Mouse (Mus musculus) midbrain, embryonic 14.5 days (tissue): Measurements from ENCODE around the gene Fam114a1. TPM values are rescaled to one million over a fixed set of nuclear protein-coding genes. Genes with fewer than 3 reads are reported as not detected.

Source experiments
- ATAC-seq: fragments of 200-750 bp; cut with Nextera tagmentation; 2 replicates; pipeline ENCODE4 v1.8.0; 2017; ENCODE audit warnings: moderate number of reproducible peaks, moderate library complexity; ENCODE audit not compliant: low FRiP score, low TSS enrichment
- DNase-seq: peaks from one replicate; pipeline ENCODE4 v3.0.0-alpha.2; 2015
- H3K27ac ChIP-seq: fragments of 300-500 bp; sonication (generic); replicated peaks from 2 replicates; pipeline ENCODE4 v1.5.1; 2014; ENCODE audit warnings: mild to moderate bottlenecking, low read depth, low read length, moderate library complexity
- H3K27me3 ChIP-seq: fragments of 300-500 bp; sonication (generic); 2 replicates; pipeline ENCODE4 v1.6.1; 2014; ENCODE audit warnings: low read length, control low read depth, mixed read lengths; ENCODE audit not compliant: control insufficient read depth, insufficient read depth
- H3K36me3 ChIP-seq: fragments of 300-500 bp; sonication (generic); 2 replicates; pipeline ENCODE4 v1.6.1; 2014; ENCODE audit warnings: low read length, control low read depth; ENCODE audit not compliant: control insufficient read depth, insufficient read depth
- H3K4me1 ChIP-seq: fragments of 300-500 bp; sonication (generic); 2 replicates; pipeline ENCODE4 v1.6.1; 2014; ENCODE audit warnings: mild to moderate bottlenecking, antibody characterized with exemption, low read length, control low read depth; ENCODE audit not compliant: control insufficient read depth, insufficient read depth
- H3K4me2 ChIP-seq: fragments of 300-500 bp; sonication (generic); 2 replicates; pipeline ENCODE4 v1.6.1; 2014; ENCODE audit warnings: mild to moderate bottlenecking, low read length, moderate library complexity
- H3K4me3 ChIP-seq: fragments of 300-500 bp; sonication (generic); replicated peaks from 2 replicates; pipeline ENCODE4 v1.5.1; 2014; ENCODE audit warnings: low read depth, low read length
- H3K9ac ChIP-seq: fragments of 300-500 bp; sonication (generic); replicated peaks from 2 replicates; pipeline ENCODE4 v1.6.1; 2014; ENCODE audit warnings: mild to moderate bottlenecking, low read length, moderate library complexity
- H3K9me3 ChIP-seq: fragments of 300-500 bp; sonication (generic); 2 replicates; pipeline ENCODE4 v1.6.1; 2016; ENCODE audit warnings: low read length, control low read depth, mixed read lengths; ENCODE audit not compliant: control insufficient read depth
- WGBS: fragments of 180-500 bp; shearing (Covaris S2); extraction: QIAGEN DNeasy Blood & Tissue Kit; methylation state at CpG from one replicate; pipeline ENCODE4 v1.1.7; 2014; 5-methylcytosine and 5-hydroxymethylcytosine counted together
- polyA plus RNA-seq: library from polyadenylated mRNA; unstranded; fragments of >200 nt; fragmentation: Nextera tagmentation; extraction: Ambion mirVana; gene quantifications from 2 replicates; pipeline ENCODE4 v1.2.1, GENCODE M21; 2014

Fam114a1 gene
- polyA plus RNA-seq, 1 experiment from 2014 or later = 6.2 TPM

- 39% methylated on average over 8 of the region's 8 CpGs for WGBS
- Histone ChIP-seq H3K4me1 (no peaks in the 10 kb centered on the region), H3K27me3 (no peaks in the 10 kb centered on the region), H3K9me3 (no peaks in the 10 kb centered on the region), H3K9ac (no peak overlapping the region), H3K4me3 (no peak overlapping the region), H3K4me2 (no peak overlapping the region), H3K36me3 (no peaks in the 10 kb centered on the region), H3K27ac (no peak overlapping the region)
- ATAC-seq (no peak), DNase-seq (peak; percentile 31)
Observed at GRCm38 (mm10) chr5:64992540-64992939, 22.7 kb downstream of the Fam114a1 start.

GRCm38 (mm10) chr5:64995408-64995807 is 25.5 kb downstream of the Fam114a1 start:
- 98% methylated on average over 2 of the region's 2 CpGs for WGBS
- Histone ChIP-seq H3K4me3 (no peak overlapping the region), H3K36me3 (no peaks in the 10 kb centered on the region), H3K9me3 (no peaks in the 10 kb centered on the region), H3K27ac (no peak overlapping the region), H3K4me1 (no peaks in the 10 kb centered on the region), H3K27me3 (no peaks in the 10 kb centered on the region), H3K9ac (no peak overlapping the region), H3K4me2 (no peak overlapping the region)
- ATAC-seq (no peak), DNase-seq (no peak)

- Histone ChIP-seq H3K27ac (peak overlapping the region; percentile 45), H3K9ac (no peak overlapping the region), H3K36me3 (no peaks in the 10 kb centered on the region), H3K4me3 (no peak overlapping the region), H3K9me3 (no peaks in the 10 kb centered on the region), H3K4me2 (no peak overlapping the region), H3K27me3 (no peaks in the 10 kb centered on the region), H3K4me1 (no peaks in the 10 kb centered on the region)
- WGBS = 58% methylated on average over 10 of the region's 10 CpGs
- peak; percentile 80 for DNase-seq
- no peak for ATAC-seq
Observed at GRCm38 (mm10) chr5:65002940-65003824, 33.3 kb downstream of the Fam114a1 start.

GRCm38 (mm10) chr5:65003946-65004535 is 34.2 kb downstream of the Fam114a1 start:
- ATAC-seq = no peak
- no peak overlapping the region for H3K27ac ChIP-seq
- no peaks in the 10 kb centered on the region for H3K36me3 ChIP-seq
- 67% methylated on average over 7 of the region's 7 CpGs for WGBS
- no peaks in the 10 kb centered on the region for H3K9me3 ChIP-seq
- DNase-seq = no peak
- no peaks in the 10 kb centered on the region for H3K27me3 ChIP-seq
- H3K4me1 ChIP-seq = no peaks in the 10 kb centered on the region
- H3K9ac ChIP-seq = no peak overlapping the region
- no peak overlapping the region for H3K4me3 ChIP-seq
- H3K4me2 ChIP-seq = no peak overlapping the region

GRCm38 (mm10) chr5:65005251-65005650 is 35.4 kb downstream of the Fam114a1 start:
- no peaks in the 10 kb centered on the region for H3K4me1 ChIP-seq
- H3K27ac ChIP-seq = 0 out of 2 replicates have a peak overlapping the region, but pooled peaks have one; percentile 32
- DNase-seq = no peak
- H3K36me3 ChIP-seq = no peaks in the 10 kb centered on the region
- no peaks in the 10 kb centered on the region for H3K27me3 ChIP-seq
- 92% methylated on average over 4 of the region's 4 CpGs for WGBS
- H3K9ac ChIP-seq = no peak overlapping the region
- no peak overlapping the region for H3K4me2 ChIP-seq
- no peaks in the 10 kb centered on the region for H3K9me3 ChIP-seq
- no peak overlapping the region for H3K4me3 ChIP-seq
- no peak for ATAC-seq

GRCm38 (mm10) chr5:65006011-65006491 is 36.2 kb downstream of the Fam114a1 start:
- Histone ChIP-seq H3K27ac (peak overlapping the region; percentile 32), H3K36me3 (no peaks in the 10 kb centered on the region), H3K4me2 (no peak overlapping the region), H3K9ac (no peak overlapping the region), H3K9me3 (no peaks in the 10 kb centered on the region), H3K4me1 (no peaks in the 10 kb centered on the region), H3K4me3 (no peak overlapping the region), H3K27me3 (no peaks in the 10 kb centered on the region)
- ATAC-seq (0 out of 2 replicates have a peak, but pooled peaks have one; percentile 44), DNase-seq (peak; percentile 65)
- WGBS = 38% methylated on average over 4 of the region's 4 CpGs

DNA sequence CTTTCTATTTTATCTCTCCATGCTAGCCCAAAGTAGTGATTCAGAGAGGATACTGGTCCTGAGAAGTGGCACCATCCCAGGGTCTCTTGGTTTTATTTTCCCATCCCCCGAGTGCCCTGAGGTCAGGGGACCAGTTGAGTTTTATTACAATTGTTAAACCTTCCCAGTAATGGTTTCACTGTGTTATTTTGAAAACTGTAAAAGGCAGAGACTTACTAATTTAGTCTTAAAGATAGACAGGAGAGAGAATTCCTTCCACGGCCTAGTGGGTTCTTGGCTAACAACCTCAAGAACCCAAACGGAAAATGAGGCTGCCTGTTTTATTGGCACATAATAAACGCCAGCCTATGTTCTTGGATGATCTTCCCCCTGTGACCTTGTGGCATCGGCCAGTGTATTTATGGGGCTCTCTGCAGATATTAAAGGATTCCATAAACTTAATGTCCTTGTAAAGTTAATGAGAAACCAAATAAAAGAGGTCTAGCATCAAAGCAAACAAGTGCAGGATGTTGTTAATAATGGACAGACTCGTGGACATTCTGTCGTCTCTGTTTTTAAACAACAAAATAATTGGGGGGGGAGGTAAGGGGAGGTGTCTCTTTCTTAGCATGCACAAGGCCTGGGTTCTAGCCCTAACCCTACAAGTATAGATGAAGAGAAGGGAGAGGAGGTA is 42.2 kb downstream of the Fam114a1 start:
- Histone ChIP-seq H3K9ac (no peak overlapping the region), H3K4me1 (no peaks in the 10 kb centered on the region), H3K9me3 (no peaks in the 10 kb centered on the region), H3K27me3 (no peaks in the 10 kb centered on the region), H3K4me3 (no peak overlapping the region), H3K27ac (no peak overlapping the region), H3K4me2 (no peak overlapping the region), H3K36me3 (no peaks in the 10 kb centered on the region)
- no peak for DNase-seq
- no peak for ATAC-seq
- WGBS = 91% methylated on average over 7 of the region's 7 CpGs

- no peaks in the 10 kb centered on the region for H3K36me3 ChIP-seq
- no peaks in the 10 kb centered on the region for H3K4me1 ChIP-seq
- H3K27me3 ChIP-seq = no peaks in the 10 kb centered on the region
- no peak overlapping the region for H3K27ac ChIP-seq
- no peaks in the 10 kb centered on the region for H3K9me3 ChIP-seq
- no peak overlapping the region for H3K4me3 ChIP-seq
- no peak for DNase-seq
- H3K4me2 ChIP-seq = no peak overlapping the region
- no peak overlapping the region for H3K9ac ChIP-seq
- WGBS = 91% methylated on average over 3 of the region's 3 CpGs
- ATAC-seq = no peak
Observed at GRCm38 (mm10) chr5:65015508-65015907, 45.6 kb downstream of the Fam114a1 start.
